Mouse (Mus musculus) thymus, adult 2 months (tissue): ENCODE data around the gene Gm20388. TPM values are rescaled to one million over a fixed set of nuclear protein-coding genes. Genes with fewer than 3 reads are reported as not detected.

Experiments used
- DNase-seq: peaks from one replicate; pipeline ENCODE4 v3.0.0; 2021
- H3K27ac ChIP-seq: fragments of 200-500 bp; 2 replicates; pipeline ENCODE4 v1.5.1; 2012; ENCODE audit warnings: low read length, control low read depth; ENCODE audit not compliant: control insufficient read depth, insufficient read depth
- H3K27me3 ChIP-seq: fragments of 200-500 bp; 2 replicates; pipeline ENCODE4 v1.6.1; 2012; ENCODE audit warnings: mild to moderate bottlenecking, low read length, moderate library complexity, mixed read lengths; ENCODE audit not compliant: control insufficient read depth, insufficient read depth
- H3K36me3 ChIP-seq: fragments of 200-500 bp; 2 replicates; pipeline ENCODE4 v1.6.1; 2012; ENCODE audit warnings: mild to moderate bottlenecking, low read length, moderate library complexity; ENCODE audit not compliant: control insufficient read depth, insufficient read depth
- H3K4me1 ChIP-seq: fragments of 200-500 bp; replicated peaks from 2 replicates; pipeline ENCODE4 v1.6.1; 2012; ENCODE audit warnings: low read length; ENCODE audit not compliant: control insufficient read depth, insufficient read depth
- H3K4me3 ChIP-seq: fragments of 200-500 bp; 2 replicates; pipeline ENCODE4 v1.5.1; 2012; ENCODE audit warnings: mild to moderate bottlenecking, low read length, control low read depth, moderate library complexity; ENCODE audit not compliant: control insufficient read depth, insufficient read depth
- CTCF ChIP-seq: fragments of 200-500 bp; IDR thresholded peaks from 2 replicates; pipeline ENCODE4 v1.5.1; 2012; ENCODE audit warnings: mild to moderate bottlenecking, control low read depth, low read length, moderate library complexity, borderline replicate concordance; ENCODE audit not compliant: control insufficient read depth, poor library complexity, insufficient read depth; ENCODE audit errors: extremely low read depth
- POLR2A ChIP-seq: fragments of 200-500 bp; IDR thresholded peaks from 2 replicates; pipeline ENCODE4 v1.6.1; 2012; ENCODE audit warnings: mild to moderate bottlenecking, low read length, control low read depth, moderate library complexity; ENCODE audit not compliant: control insufficient read depth, poor library complexity, insufficient read depth; ENCODE audit errors: extremely low read depth
- WGBS: fragments of 180-500 bp; shearing (Covaris S2); methylation state at CpG from one replicate; pipeline ENCODE4 v1.1.7; 2018; 5-methylcytosine and 5-hydroxymethylcytosine counted together
- polyA plus RNA-seq: library from polyadenylated mRNA; depleted of rRNA; stranded (reverse); fragments of >200 nt; gene quantifications from 2 replicates; pipeline ENCODE4 v1.2.3, GENCODE M21; 2012

Gene Gm20388
- polyA plus RNA-seq, 1 experiment = 103 TPM

DNA sequence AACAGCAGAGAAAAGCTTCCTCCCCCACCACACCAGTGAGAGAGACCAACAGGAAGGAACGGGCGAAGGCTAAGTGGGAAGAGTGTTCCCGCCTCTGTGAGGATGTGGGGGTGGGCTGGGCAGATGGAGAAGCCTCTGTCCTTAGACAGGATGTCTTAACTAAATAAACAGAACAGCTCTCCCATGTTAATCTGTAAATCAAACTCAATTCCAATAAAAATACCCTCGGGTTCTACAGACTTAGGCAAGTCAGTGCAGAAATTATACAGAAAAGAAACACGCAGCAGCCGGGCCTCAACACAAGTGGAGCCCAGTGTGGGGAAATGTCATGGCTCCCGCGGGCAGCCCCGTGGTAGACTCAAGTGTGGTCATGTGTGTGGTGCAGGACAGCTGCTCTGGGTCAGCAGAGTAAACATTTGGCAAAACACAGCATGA, 3240.1 kb downstream of the Gm20388 start:
- no peak overlapping the region for H3K4me3 ChIP-seq
- TF ChIP-seq POLR2A (no peak), CTCF (no peak)
- H3K4me1 ChIP-seq = no peaks in the 10 kb centered on the region
- H3K27me3 ChIP-seq = no peaks in the 10 kb centered on the region
- no peaks in the 10 kb centered on the region for H3K36me3 ChIP-seq
- DNase-seq = no peak
- WGBS = 36% methylated on average over 9 of the region's 9 CpGs
- no peak overlapping the region for H3K27ac ChIP-seq

DNA sequence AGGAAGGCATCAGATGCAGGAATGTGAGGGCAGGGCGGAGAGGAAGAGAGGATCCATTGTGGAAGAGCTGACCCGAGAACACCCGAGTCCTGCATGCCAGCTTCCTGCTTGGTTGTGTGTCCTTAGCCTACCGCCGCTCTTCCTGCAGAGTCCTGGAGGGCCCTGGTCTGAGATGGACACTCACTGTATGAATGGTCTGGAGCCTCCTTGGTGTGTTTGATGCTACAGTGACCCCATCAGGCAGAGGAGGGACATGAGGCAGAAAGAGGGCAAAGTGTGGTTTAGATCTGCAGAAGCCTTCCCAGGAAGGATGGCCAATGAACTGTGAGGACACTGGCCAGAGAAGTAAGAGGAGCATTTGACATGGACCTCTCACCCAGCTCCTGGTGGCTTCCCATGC, 3244.5 kb downstream of the Gm20388 start:
- TF ChIP-seq CTCF (no peak), POLR2A (no peak)
- DNase-seq = no peak
- Histone ChIP-seq H3K4me1 (no peaks in the 10 kb centered on the region; the same call in 1 of the 2 replicates), H3K27ac (no peak overlapping the region), H3K27me3 (no peaks in the 10 kb centered on the region), H3K36me3 (no peaks in the 10 kb centered on the region), H3K4me3 (no peak overlapping the region)
- 93% methylated on average over 5 of the region's 5 CpGs for WGBS

DNA sequence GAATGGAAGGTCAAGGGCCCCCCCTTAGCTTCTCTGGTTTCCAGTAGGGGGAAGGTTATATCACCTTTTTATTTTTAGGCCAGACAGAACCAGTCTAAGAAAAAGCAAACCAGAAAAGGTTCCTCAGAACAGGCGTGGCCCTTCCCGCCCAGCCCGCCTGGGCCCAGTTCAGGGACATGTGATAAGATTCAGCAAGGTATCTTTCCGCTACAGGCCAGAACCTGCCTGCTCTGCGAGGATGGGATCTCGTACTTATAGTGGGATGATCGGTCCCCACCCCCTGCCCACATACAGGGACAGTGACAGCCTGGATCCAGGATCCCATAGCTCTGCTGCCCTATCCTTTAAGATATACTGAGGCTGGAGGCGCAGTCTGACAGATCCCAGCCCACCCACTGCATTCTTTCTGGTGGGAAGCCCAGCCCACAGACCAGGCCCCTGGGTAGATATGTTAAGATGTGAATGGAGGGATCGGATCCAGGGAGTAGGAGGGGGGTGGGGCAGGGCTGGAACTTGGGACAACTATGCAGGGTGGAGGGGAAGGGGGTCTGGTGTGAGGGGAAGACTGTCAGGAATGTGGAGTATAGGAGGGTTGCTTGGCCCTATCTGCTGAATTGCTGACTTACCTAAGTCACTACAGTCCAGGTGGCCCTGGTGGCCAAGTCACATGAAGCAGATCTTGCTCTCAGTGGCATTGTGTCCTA, 3245.6 kb downstream of the Gm20388 start:
- TF ChIP-seq CTCF (no peak), POLR2A (no peak)
- Histone ChIP-seq H3K27ac (no peak overlapping the region), H3K4me1 (no peaks in the 10 kb centered on the region; the same call in 1 of the 2 replicates), H3K36me3 (no peaks in the 10 kb centered on the region), H3K4me3 (no peak overlapping the region), H3K27me3 (no peaks in the 10 kb centered on the region)
- WGBS = 92% methylated on average over 9 of the region's 9 CpGs
- DNase-seq = no peak

DNA sequence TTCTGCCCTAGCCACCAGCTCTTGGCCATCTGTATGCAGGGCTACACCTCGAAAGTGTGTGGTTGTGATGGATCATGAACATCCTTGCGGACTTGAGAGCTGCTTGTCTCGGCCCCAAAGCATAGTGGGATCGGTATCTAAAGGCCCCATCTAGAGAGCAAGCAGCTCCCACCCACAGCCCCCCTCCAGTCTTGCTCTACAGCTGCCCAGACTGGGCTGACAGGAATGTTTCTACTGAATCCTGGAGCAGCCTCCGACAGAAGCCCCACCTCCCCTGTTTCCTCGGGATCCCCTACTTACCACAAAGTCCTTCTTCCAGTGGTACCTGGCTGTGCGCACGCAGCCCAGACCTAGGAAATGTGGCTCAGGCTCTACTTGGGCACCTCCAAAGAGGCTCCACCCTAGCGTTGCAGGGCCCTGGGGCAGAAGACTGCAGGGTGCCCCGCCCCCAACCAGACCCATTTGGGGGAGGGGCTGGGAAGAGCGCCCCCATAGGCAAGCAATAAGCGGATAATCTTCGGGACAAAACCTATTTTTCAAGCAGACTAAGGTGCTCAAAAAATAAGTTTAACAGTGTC, 3247.3 kb downstream of the Gm20388 start, which contains the start of gene Sult5a1:
Gene Sult5a1 (minus strand): TSS at position 428 of the 578 bp plus-strand sequence.
- no peak for DNase-seq
- H3K36me3 ChIP-seq = no peaks in the 10 kb centered on the region
- H3K4me1 ChIP-seq = peaks cover 7% of the 10 kb centered on the region
- no peak within 1 kb of the TSS for H3K4me3 ChIP-seq
- TF ChIP-seq POLR2A (no peak), CTCF (no peak)
- 71% methylated on average over 13 of the region's 13 CpGs for WGBS
- no peak within 1 kb of the TSS for H3K27ac ChIP-seq
- H3K27me3 ChIP-seq = no peaks in the 10 kb centered on the region

DNA sequence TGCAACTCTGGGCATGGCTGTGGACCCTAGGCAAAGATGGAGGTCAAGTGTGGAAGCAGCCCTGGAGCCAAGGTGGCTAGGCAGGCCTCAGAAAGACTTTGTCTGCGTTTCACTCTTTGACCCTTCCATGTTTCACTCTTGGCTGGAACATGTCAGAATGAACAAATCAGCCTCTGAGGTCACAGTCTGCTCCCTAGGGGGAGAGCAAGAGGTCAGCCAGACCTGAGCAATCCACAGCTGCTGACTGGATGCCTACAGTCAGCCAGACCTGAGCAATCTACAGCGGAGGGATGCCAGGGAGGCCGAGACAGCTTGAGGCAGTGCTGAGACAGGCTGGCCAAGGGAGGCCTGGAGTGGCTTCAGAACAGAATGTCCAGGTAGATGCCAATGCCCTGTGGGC, 3270.8 kb downstream of the Gm20388 start:
- Histone ChIP-seq H3K27me3 (no peaks in the 10 kb centered on the region), H3K27ac (no peak overlapping the region), H3K36me3 (no peaks in the 10 kb centered on the region), H3K4me1 (no peaks in the 10 kb centered on the region), H3K4me3 (no peak overlapping the region)
- TF ChIP-seq CTCF (no peak), POLR2A (no peak)
- WGBS = 90% methylated on average over 3 of the region's 3 CpGs
- no peak for DNase-seq

DNA sequence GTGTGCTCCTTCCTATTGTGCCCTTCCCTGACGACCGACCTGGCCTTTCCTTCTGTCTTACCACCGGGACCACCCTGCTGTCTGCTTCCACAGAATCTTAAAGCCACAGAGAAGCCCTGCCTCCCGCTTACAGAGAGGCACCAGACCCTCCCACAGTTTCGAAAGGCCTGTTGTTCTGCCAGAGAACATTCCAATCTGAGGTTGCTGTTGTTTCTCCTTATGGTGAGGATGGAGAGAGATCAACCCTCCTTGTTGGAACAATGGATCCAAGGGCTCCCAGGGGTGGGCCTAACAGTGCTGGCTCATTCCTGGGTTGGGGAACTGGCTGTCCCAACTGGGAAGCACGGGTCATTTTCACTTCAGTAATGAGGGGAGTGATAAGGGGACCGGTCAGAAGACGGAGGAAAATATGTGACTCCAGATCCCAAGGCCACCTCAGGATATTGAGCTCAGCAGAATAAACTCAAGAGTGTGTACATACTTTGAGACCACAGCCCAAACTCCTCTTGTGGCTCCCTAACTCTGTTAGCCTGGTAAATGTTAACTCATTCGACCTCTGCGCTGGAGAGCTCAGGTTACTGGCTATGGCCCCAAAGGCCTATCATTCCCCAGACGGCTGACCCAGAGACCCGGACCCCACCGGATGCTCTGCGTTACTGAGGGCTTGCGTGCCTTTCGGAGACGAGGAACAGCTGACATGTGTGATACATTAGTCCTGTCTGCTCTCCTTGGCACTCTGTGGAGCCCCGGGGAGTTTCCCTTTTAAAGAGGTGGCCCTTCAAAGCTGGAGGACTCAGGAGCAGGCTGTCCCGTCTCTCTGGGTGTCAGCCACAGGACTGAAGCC, 3275.1 kb downstream of the Gm20388 start, which contains the start of gene Dpep1:
Gene Dpep1 (plus strand): TSS at position 677 of the 844 bp plus-strand sequence.
- Histone ChIP-seq H3K36me3 (no peaks in the 10 kb centered on the region), H3K27ac (no peak within 1 kb of the TSS), H3K4me3 (no peak within 1 kb of the TSS), H3K4me1 (0 out of 2 replicates have a peak, but pooled peaks cover 2% of the 10 kb centered on the region), H3K27me3 (no peaks in the 10 kb centered on the region)
- WGBS = 79% methylated on average over 19 of the region's 19 CpGs
- TF ChIP-seq CTCF = no peak
- no peak for TF ChIP-seq POLR2A
- DNase-seq = no peak
